Mouse (Mus musculus) MEL (cell line): Measurements from ENCODE around the gene Atf7ip. TPM values are rescaled to one million over a fixed set of nuclear protein-coding genes. Genes with fewer than 3 reads are reported as not detected.

Experiments used
- DNase-seq: peaks from one replicate; pipeline ENCODE4 v3.0.0; 2011; ENCODE audit warnings: low read depth, low spot score
- H3K27ac ChIP-seq: 2 replicates; pipeline ENCODE4 v1.5.1; 2012; ENCODE audit warnings: low read depth, mild to moderate bottlenecking, control low read depth, low read length, moderate library complexity; ENCODE audit not compliant: control insufficient read depth
- H3K27me3 ChIP-seq, 2 experiments: fragments of 150-350 bp in 1 of 2; sonication (generic) in 1 of 2; 2 replicates each; pipeline ENCODE4 v1.6.1; 2012; ENCODE audit warnings: low read length in 2 of 2, mild to moderate bottlenecking in 2 of 2, improper control_type of control experiment in 1 of 2, moderate library complexity in 1 of 2; ENCODE audit not compliant: insufficient read depth in 2 of 2, control insufficient read depth in 1 of 2
- H3K36me3 ChIP-seq, 2 experiments: 2 replicates each; pipeline ENCODE4 v1.6.1; 2012 to 2014; ENCODE audit warnings: low read length in 2 of 2, improper control_type of control experiment in 1 of 2, inconsistent platforms in 1 of 2, mild to moderate bottlenecking in 1 of 2; ENCODE audit not compliant: insufficient read depth in 2 of 2, control insufficient read depth in 1 of 2
- H3K4me1 ChIP-seq, 2 experiments: fragments of 150-350 bp in 1 of 2; sonication (generic) in 1 of 2; 2 replicates each; pipeline ENCODE4 v1.6.1; 2012; ENCODE audit warnings: low read length in 2 of 2, improper control_type of control experiment in 1 of 2, mild to moderate bottlenecking in 1 of 2; ENCODE audit not compliant: insufficient read depth in 2 of 2, control insufficient read depth in 1 of 2
- H3K4me3 ChIP-seq, 2 experiments: fragments of 150-350 bp in 1 of 2; sonication (generic) in 1 of 2; 2 replicates each; pipeline ENCODE4 v1.5.1; 2012; ENCODE audit warnings: low read depth in 2 of 2, low read length in 2 of 2, mild to moderate bottlenecking in 2 of 2, moderate library complexity in 2 of 2, control low read depth in 1 of 2, improper control_type of control experiment in 1 of 2; ENCODE audit not compliant: control insufficient read depth in 1 of 2, insufficient read depth in 1 of 2
- H3K79me2 ChIP-seq: 2 replicates; pipeline ENCODE4 v1.6.1; 2012; ENCODE audit warnings: mild to moderate bottlenecking, low read length, moderate library complexity; ENCODE audit not compliant: control insufficient read depth, poor library complexity, insufficient read depth
- H3K9ac ChIP-seq: 2 replicates; pipeline ENCODE4 v1.6.1; 2012; ENCODE audit warnings: low read depth, mild to moderate bottlenecking, control low read depth, low read length, moderate library complexity; ENCODE audit not compliant: control insufficient read depth, poor library complexity, severe bottlenecking
- H3K9me3 ChIP-seq: fragments of 150-350 bp; sonication (generic); replicated peaks from 2 replicates; pipeline ENCODE4 v1.6.1; 2012; ENCODE audit warnings: mild to moderate bottlenecking, low read length, improper control_type of control experiment, moderate library complexity; ENCODE audit not compliant: insufficient read depth
- ELF1 ChIP-seq: IDR thresholded peaks from 2 replicates; pipeline ENCODE4 v1.6.1; 2014; ENCODE audit warnings: low read depth, mild to moderate bottlenecking, inconsistent platforms, low read length, improper control_type of control experiment, moderate library complexity
- EP300 ChIP-seq, 2 experiments: IDR thresholded peaks; 2 replicates each; pipeline ENCODE4 v1.6.1; 2011; ENCODE audit warnings: improper control_type of control experiment in 2 of 2, low read length in 2 of 2, low read depth in 1 of 2, mild to moderate bottlenecking in 1 of 2
- ETS1 ChIP-seq: IDR thresholded peaks from 2 replicates; pipeline ENCODE4 v1.6.1; 2012; ENCODE audit warnings: low read depth, mild to moderate bottlenecking, inconsistent platforms, low read length, improper control_type of control experiment, moderate library complexity
- MAX ChIP-seq: IDR thresholded peaks from 2 replicates; pipeline ENCODE4 v1.6.1; 2011; ENCODE audit warnings: low read length, improper control_type of control experiment
- MAZ ChIP-seq: IDR thresholded peaks from 2 replicates; pipeline ENCODE4 v1.6.1; 2012; ENCODE audit warnings: low read depth, mild to moderate bottlenecking, inconsistent platforms, low read length, improper control_type of control experiment
- MXI1 ChIP-seq: IDR thresholded peaks from 2 replicates; pipeline ENCODE4 v1.6.1; 2011; ENCODE audit warnings: mild to moderate bottlenecking, low read depth, low read length, improper control_type of control experiment
- MYB ChIP-seq: IDR thresholded peaks from 2 replicates; pipeline ENCODE4 v1.6.1; 2011; ENCODE audit warnings: mild to moderate bottlenecking, low read depth, low read length, improper control_type of control experiment
- MYC ChIP-seq: IDR thresholded peaks from 2 replicates; pipeline ENCODE4 v1.6.1; 2011; ENCODE audit warnings: low read depth, mild to moderate bottlenecking, low read length, improper control_type of control experiment, moderate library complexity
- NRF1 ChIP-seq: IDR thresholded peaks from 2 replicates; pipeline ENCODE4 v1.6.1; 2014; ENCODE audit warnings: low read depth, mild to moderate bottlenecking, inconsistent platforms, low read length, improper control_type of control experiment, moderate library complexity; ENCODE audit not compliant: poor library complexity, insufficient read depth, severe bottlenecking
- POLR2AphosphoS2 ChIP-seq: IDR thresholded peaks from 2 replicates; pipeline ENCODE4 v1.6.1; 2011; ENCODE audit warnings: low read length, improper control_type of control experiment
- RCOR1 ChIP-seq: IDR thresholded peaks from 2 replicates; pipeline ENCODE4 v1.6.1; 2012; ENCODE audit warnings: low read depth, mild to moderate bottlenecking, inconsistent platforms, low read length, improper control_type of control experiment
- TAL1 ChIP-seq: IDR thresholded peaks from 2 replicates; pipeline ENCODE4 v1.6.1; 2012; ENCODE audit warnings: mild to moderate bottlenecking, inconsistent platforms, low read length, moderate library complexity, mixed read lengths
- TBP ChIP-seq: IDR thresholded peaks from 2 replicates; pipeline ENCODE4 v1.8.0; 2011; ENCODE audit warnings: low read depth, low read length, improper control_type of control experiment
- TCF12 ChIP-seq: IDR thresholded peaks from 2 replicates; pipeline ENCODE4 v1.6.1; 2014; ENCODE audit warnings: low read depth, mild to moderate bottlenecking, inconsistent platforms, low read length, improper control_type of control experiment, moderate library complexity
- ZC3H11A ChIP-seq: IDR thresholded peaks from 2 replicates; pipeline ENCODE4 v1.6.1; 2012; ENCODE audit warnings: low read depth, mild to moderate bottlenecking, inconsistent platforms, low read length, improper control_type of control experiment
- ZKSCAN1 ChIP-seq: IDR thresholded peaks from 2 replicates; pipeline ENCODE4 v1.6.1; 2012; ENCODE audit warnings: low read depth, mild to moderate bottlenecking, inconsistent platforms, low read length, improper control_type of control experiment, moderate library complexity
- ZMIZ1 ChIP-seq: IDR thresholded peaks from 2 replicates; pipeline ENCODE4 v1.6.1; 2012; ENCODE audit warnings: low read depth, mild to moderate bottlenecking, inconsistent platforms, low read length, improper control_type of control experiment, moderate library complexity
- ZNF384 ChIP-seq: IDR thresholded peaks from 2 replicates; pipeline ENCODE4 v1.6.1; 2012; ENCODE audit warnings: low read depth, mild to moderate bottlenecking, inconsistent platforms, low read length, improper control_type of control experiment
- polyA plus RNA-seq, 2 experiments: library from polyadenylated mRNA; stranded (reverse) in 1 of 2; unstranded in 1 of 2; fragments of >175 nt in 1 of 2; fragments of >200 nt in 1 of 2; gene quantifications; 2 replicates each; pipeline versions ENCODE4 v1.2.1 to v1.2.4; 2012; ENCODE audit warnings: low replicate concordance in 2 of 2, low read depth in 1 of 2; ENCODE audit not compliant: insufficient read length in 2 of 2, insufficient read depth in 1 of 2, missing spikeins in 1 of 2
- total RNA-seq: library from RNA; depleted of rRNA; stranded (reverse); fragments of 300-350 nt; gene quantifications from 2 replicates; pipeline ENCODE4 v1.2.3, GENCODE M21; 2012

Atf7ip gene
- total and polyA plus RNA-seq, 3 experiments = 7.3 to 56.1 (median 24.6) TPM

- TF ChIP-seq NRF1 = no peak
- no peak for TF ChIP-seq ZC3H11A
- no peak for TF ChIP-seq MAZ
- TF ChIP-seq RCOR1 = no peak
- no peak for TF ChIP-seq EP300 (IDR thresholded peaks at IDR 0.05; ENCODE audit: low read depth in 1 of 2, low read length in 2 of 2)
- TF ChIP-seq MAX = no peak
- no peak for TF ChIP-seq MXI1
- no peak for TF ChIP-seq ZMIZ1
- TF ChIP-seq MYC = no peak
- no peak for TF ChIP-seq POLR2AphosphoS2
- TF ChIP-seq ZNF384 = no peak
- TF ChIP-seq ETS1 = no peak
- TF ChIP-seq MYB = no peak
- TF ChIP-seq ZKSCAN1 = no peak
- no peak for TF ChIP-seq TCF12
- no peak for TF ChIP-seq TBP
- no peak for DNase-seq
- H3K27me3 ChIP-seq = no peaks in the 10 kb centered on the region
- H3K36me3 ChIP-seq = peaks cover 6 to 31% of the 10 kb centered on the region in 2 experiments
- H3K27ac ChIP-seq = no peak overlapping the region
- H3K79me2 ChIP-seq = peaks cover 44% of the 10 kb centered on the region
- no peak overlapping the region for H3K4me3 ChIP-seq
- no peak overlapping the region for H3K9ac ChIP-seq
- peaks cover 17 to 20% of the 10 kb centered on the region in 2 experiments for H3K4me1 ChIP-seq
- H3K9me3 ChIP-seq = no peaks in the 10 kb centered on the region
These were observed 29.2 kb downstream of the Atf7ip start for GRCm38 (mm10) chr6:136535176-136535575.

- H3K4me3 ChIP-seq = no peak overlapping the region
- DNase-seq = no peak
- no peak overlapping the region for H3K27ac ChIP-seq
- no peak overlapping the region for H3K9ac ChIP-seq
- peaks cover 8 to 15% of the 10 kb centered on the region in 2 experiments for H3K4me1 ChIP-seq
- H3K79me2 ChIP-seq = peaks cover 45% of the 10 kb centered on the region
- no peaks in the 10 kb centered on the region for H3K9me3 ChIP-seq
- no peaks in the 10 kb centered on the region for H3K27me3 ChIP-seq
- H3K36me3 ChIP-seq = peaks cover 6 to 25% of the 10 kb centered on the region in 2 experiments
- TF ChIP-seq ETS1 = no peak
- no peak for TF ChIP-seq ELF1
- no peak for TF ChIP-seq TAL1
These were observed 30.2 kb downstream of the Atf7ip start for GRCm38 (mm10) chr6:136536121-136536520.
